Mouse (Mus musculus) limb, embryonic 15.5 days (tissue): Measurements from ENCODE around the gene Prdx5. TPM values are rescaled to one million over a fixed set of nuclear protein-coding genes. Genes with fewer than 3 reads are reported as not detected.

ENCODE experiments used
- ATAC-seq: fragments of 200-750 bp; cut with Nextera tagmentation; 2 replicates; pipeline ENCODE4 v1.8.0; 2017; ENCODE audit warnings: low read depth, moderate TSS enrichment; ENCODE audit not compliant: insufficient number of reproducible peaks, low FRiP score, low TSS enrichment
- H3K27ac ChIP-seq: fragments of 300-500 bp; sonication (generic); 2 replicates; pipeline ENCODE4 v1.5.1; 2015; ENCODE audit warnings: moderate library complexity, mild to moderate bottlenecking, inconsistent platforms
- H3K27me3 ChIP-seq: fragments of 300-500 bp; sonication (generic); 2 replicates; pipeline ENCODE4 v1.6.1; 2015; ENCODE audit warnings: inconsistent platforms
- H3K36me3 ChIP-seq: fragments of 300-500 bp; sonication (generic); 2 replicates; pipeline ENCODE4 v1.6.1; 2015; ENCODE audit warnings: inconsistent platforms
- H3K4me1 ChIP-seq: fragments of 300-500 bp; sonication (generic); 2 replicates; pipeline ENCODE4 v1.6.1; 2015; ENCODE audit warnings: inconsistent platforms
- H3K4me2 ChIP-seq: fragments of 300-500 bp; sonication (generic); 2 replicates; pipeline ENCODE4 v1.6.1; 2015; ENCODE audit warnings: mild to moderate bottlenecking, inconsistent platforms
- H3K4me3 ChIP-seq: fragments of 300-500 bp; sonication (generic); 2 replicates; pipeline ENCODE4 v1.5.1; 2015; ENCODE audit warnings: mild to moderate bottlenecking, inconsistent platforms
- H3K9ac ChIP-seq: fragments of 300-500 bp; sonication (generic); 2 replicates; pipeline ENCODE4 v1.6.1; 2015; ENCODE audit warnings: inconsistent platforms
- H3K9me3 ChIP-seq: fragments of 300-500 bp; sonication (generic); 2 replicates; pipeline ENCODE4 v1.6.1; 2016; ENCODE audit warnings: inconsistent platforms
- WGBS: fragments of 180-500 bp; shearing (Covaris S2); methylation state at CpG from one replicate; pipeline ENCODE4 v1.1.7; 2015; 5-methylcytosine and 5-hydroxymethylcytosine counted together
- polyA plus RNA-seq: library from polyadenylated mRNA; unstranded; fragments of >200 nt; fragmentation: Nextera tagmentation; extraction: Ambion mirVana; gene quantifications from 2 replicates; pipeline ENCODE4 v1.2.1, GENCODE M21; 2015

The Prdx5 gene
- polyA plus RNA-seq, 1 experiment from 2014 or later, result 349 TPM

DNA sequence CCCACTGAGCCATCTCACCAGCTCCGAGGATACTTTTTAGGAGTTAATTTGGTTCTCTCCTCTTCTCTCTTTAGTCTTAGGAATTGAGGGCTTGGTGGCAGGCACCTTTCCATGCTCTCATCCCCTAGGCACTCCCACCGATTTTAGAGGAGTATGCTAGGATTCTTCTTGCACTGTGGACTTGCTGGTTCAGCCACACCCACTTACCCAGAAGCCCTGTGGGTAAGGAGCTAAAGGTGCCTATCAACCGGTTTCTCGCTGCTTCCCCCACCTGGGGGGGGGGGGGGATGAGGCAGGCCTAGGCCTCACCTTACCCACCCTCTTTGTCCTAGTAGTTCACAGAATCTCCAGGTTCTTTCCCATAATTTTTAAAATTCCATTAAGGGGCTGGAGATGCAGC, 37.8 kb upstream of the Prdx5 start:
- no peak overlapping the region for H3K4me3 ChIP-seq
- peaks cover 20% of the 10 kb centered on the region; the same call in 1 of the 2 replicates for H3K36me3 ChIP-seq
- H3K4me1 ChIP-seq, result peaks cover 22% of the 10 kb centered on the region
- no peak overlapping the region for H3K4me2 ChIP-seq
- ATAC-seq, result no peak
- no peaks in the 10 kb centered on the region for H3K9me3 ChIP-seq
- WGBS, result 33% methylated on average over 4 of the region's 4 CpGs
- no peaks in the 10 kb centered on the region for H3K27me3 ChIP-seq
- no peak overlapping the region for H3K27ac ChIP-seq
- no peak overlapping the region for H3K9ac ChIP-seq

DNA sequence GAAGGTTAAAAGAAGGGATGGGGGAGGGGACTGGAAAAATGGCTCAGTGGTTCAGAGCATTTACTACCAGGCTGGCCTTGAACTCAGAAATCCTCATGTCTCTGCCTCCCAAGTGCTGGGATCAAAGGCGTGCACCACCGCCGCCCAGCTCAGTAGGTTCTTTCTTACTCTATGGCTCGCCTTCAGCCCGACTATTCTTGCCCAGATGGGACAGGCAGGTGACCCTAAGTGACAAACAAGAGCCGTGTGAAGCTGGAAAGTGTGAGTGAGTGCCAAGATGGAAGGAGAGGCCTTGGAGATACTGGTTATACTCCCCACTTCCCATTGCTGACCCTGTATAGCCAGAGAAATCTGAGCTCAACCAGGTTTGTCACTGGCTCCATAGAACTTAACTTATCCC, 33.8 kb upstream of the Prdx5 start:
- Histone ChIP-seq H3K9ac (no peak overlapping the region), H3K9me3 (no peaks in the 10 kb centered on the region), H3K4me2 (no peak overlapping the region), H3K4me1 (peaks cover 26% of the 10 kb centered on the region), H3K27me3 (no peaks in the 10 kb centered on the region), H3K27ac (no peak overlapping the region), H3K36me3 (peaks cover 20% of the 10 kb centered on the region; the same call in 1 of the 2 replicates), H3K4me3 (no peak overlapping the region)
- ATAC-seq, result no peak
- WGBS, result 87% methylated on average over 6 of the region's 6 CpGs

- H3K27me3 ChIP-seq, result no peaks in the 10 kb centered on the region
- H3K4me1 ChIP-seq, result peaks cover 26% of the 10 kb centered on the region
- H3K4me3 ChIP-seq, result peak overlapping the region; percentile 91
- H3K9me3 ChIP-seq, result no peaks in the 10 kb centered on the region
- WGBS, result 29% methylated on average over 5 of the region's 5 CpGs
- H3K27ac ChIP-seq, result peak overlapping the region; percentile 97
- peak overlapping the region; percentile 96 for H3K4me2 ChIP-seq
- no peak for ATAC-seq
- H3K36me3 ChIP-seq, result peaks cover 17% of the 10 kb centered on the region; the same call in 1 of the 2 replicates
- peak overlapping the region; percentile 97 for H3K9ac ChIP-seq
These were observed 32.9 kb upstream of the Prdx5 start for GRCm38 (mm10) chr19:6942764-6943163.

GRCm38 (mm10) chr19:6942249-6942691, 32.4 kb upstream of the Prdx5 start, which contains the start of gene Gpr137:
TSS of gene Gpr137 (minus strand) at chr19:6942480.
- peak within 1 kb of the TSS; percentile 96 for H3K4me2 ChIP-seq
- H3K27me3 ChIP-seq, result no peaks in the 10 kb centered on the region
- WGBS, result under 1% methylated on average over 27 of the region's 27 CpGs
- peaks cover 26% of the 10 kb centered on the region for H3K4me1 ChIP-seq
- peak; percentile 85 for ATAC-seq
- peak within 1 kb of the TSS; percentile 97 for H3K9ac ChIP-seq
- H3K9me3 ChIP-seq, result no peaks in the 10 kb centered on the region
- H3K4me3 ChIP-seq, result peak within 1 kb of the TSS; percentile 91
- H3K27ac ChIP-seq, result peak within 1 kb of the TSS; percentile 97
- peaks cover 17% of the 10 kb centered on the region; the same call in 1 of the 2 replicates for H3K36me3 ChIP-seq

DNA sequence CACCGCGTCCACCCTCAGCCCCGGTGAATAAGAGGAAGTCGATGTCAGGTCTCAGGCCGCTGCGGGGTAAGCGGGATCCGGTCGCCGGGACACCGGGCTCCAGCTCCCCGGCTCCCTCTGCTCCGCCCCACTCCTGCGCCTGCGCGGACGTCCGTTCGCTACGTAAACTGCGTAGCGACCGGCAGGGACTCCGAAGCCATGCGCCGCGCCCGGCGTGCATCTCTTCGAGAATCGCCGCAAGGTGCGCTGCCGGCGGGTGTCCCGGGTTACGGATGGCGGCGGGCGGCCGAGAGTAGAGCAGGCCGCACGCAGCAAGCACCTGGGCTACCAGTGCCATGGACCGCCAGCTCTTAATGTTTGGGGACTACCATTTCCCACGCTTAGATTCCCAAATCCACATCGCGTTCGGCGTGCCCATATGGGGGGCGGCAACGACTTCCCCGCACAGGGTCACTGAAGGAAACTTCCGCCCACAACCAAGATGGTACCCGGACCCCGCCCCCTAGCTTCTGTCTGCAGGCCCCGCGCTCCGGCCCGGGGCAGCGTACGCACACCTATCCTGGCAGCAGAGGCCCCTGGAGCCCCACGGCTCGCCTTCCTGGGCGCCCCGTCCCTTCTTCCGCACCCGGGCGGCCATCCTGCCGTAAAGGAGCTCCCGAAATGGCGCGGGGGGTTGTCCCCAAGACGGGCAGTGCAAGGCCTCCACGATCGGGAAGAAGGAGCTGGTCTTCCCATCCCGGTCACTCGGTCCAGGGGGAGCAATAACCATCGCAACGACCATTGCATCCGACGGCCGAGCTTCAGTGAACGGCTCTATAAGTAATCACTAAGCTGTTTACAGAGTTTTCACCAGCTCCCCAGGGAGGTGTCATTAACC, 31.7 kb upstream of the Prdx5 start, which contains the start of gene Bad:
Bad (plus strand) TSS at position 490 of the 877 bp plus-strand sequence.
- H3K9ac ChIP-seq, result peak within 1 kb of the TSS; percentile 97
- peaks cover 26% of the 10 kb centered on the region for H3K4me1 ChIP-seq
- peak within 1 kb of the TSS; percentile 96 for H3K4me2 ChIP-seq
- H3K27ac ChIP-seq, result peak within 1 kb of the TSS; percentile 97
- peak; percentile 77 for ATAC-seq
- H3K27me3 ChIP-seq, result no peaks in the 10 kb centered on the region
- H3K36me3 ChIP-seq, result peaks cover 12% of the 10 kb centered on the region; the same call in 1 of the 2 replicates
- under 1% methylated on average over 82 of the region's 83 CpGs for WGBS
- peak within 1 kb of the TSS; percentile 91 for H3K4me3 ChIP-seq
- no peaks in the 10 kb centered on the region for H3K9me3 ChIP-seq

DNA sequence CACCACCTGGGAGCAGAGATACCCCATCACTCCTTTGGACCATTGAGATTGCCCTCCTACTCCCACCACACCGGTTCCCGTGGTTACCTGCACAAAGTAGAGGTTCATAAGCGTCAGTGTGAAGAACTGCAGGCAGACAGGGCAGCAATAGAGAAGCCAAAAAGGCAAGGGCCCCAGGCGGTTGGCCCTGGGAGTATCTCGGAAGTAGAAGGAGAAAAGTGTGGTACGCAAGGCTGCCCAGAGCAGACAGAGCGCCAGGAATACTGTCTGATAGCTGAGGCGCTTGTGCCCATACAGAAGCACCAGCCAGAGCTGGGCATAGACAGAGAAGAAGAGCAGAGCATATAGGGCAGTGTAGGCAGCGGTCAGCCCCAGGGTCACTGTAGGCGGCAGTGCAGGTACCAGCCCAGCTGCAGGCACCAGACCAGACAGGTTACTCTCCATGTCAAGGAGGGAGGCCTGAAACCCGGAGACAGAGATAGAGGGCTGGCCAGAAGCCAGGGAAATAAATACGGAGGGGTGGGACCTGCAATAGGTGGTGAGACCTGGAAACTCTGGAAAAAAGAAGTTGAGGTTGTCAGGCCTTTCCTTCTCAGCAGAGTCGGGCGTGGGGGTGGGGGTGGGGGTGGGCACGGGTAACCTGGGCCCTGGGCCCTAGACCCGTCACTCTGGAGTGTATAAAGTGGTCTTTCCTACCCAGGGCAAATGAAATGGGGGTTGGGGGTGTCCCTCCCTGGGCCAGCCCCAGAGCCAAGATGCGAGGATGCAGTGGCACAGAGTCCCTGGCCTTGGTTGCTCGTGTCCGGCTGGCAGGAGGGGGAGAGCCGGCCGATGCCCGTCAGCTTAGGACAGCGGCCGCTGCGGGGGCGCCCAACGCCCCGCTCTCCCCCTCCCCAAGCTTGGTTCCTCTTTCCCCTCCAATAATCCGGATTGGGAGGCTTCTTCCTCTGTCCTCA, 30.8 kb upstream of the Prdx5 start:
- ATAC-seq, result no peak
- WGBS, result 21% methylated on average over 28 of the region's 29 CpGs

DNA sequence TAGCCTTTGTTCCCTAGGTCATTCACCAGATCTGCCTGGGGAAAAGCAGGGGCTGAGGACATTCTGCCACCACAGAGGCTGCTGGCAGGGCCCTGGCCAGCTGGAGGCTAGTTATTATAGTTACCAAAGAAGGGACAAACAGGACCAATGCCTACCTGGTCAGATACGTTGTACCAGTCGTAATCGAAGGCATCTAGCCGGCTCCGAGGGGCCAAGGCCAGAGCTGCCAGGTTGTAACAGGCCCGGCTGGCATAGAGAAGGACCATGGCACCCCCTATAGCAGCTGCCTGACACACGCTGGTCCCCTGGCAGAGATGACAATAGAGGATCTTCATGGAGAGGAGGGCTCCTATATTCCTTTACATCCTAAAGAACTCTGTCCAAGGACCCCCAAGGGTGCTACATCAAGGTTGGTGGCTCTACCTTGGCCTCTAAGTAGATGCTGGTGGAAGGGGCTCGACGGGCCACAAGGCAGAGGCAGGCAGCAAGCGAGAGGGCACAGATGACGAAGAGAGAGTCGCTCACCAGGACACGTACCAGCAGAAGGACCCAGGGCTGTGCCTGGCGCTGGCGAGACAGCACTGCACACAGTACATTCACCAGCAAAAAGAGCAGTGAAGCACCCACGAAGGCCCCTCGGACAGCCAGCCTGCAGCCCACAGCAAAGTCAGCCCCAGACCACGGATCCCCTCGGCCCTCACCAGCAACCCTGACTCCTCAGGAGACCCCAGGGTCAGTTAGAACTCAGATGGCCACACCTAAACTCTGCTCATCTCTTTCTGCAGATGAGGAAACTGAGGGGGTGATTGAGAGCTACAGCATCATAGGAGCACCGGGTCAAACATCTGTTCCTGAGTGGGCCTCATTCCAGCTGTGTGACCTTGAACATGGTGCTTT, 29.4 kb upstream of the Prdx5 start:
- Histone ChIP-seq H3K4me3 (no peak overlapping the region), H3K9me3 (no peaks in the 10 kb centered on the region), H3K36me3 (no peaks in the 10 kb centered on the region), H3K27me3 (peaks cover 21% of the 10 kb centered on the region), H3K27ac (no peak overlapping the region), H3K4me2 (no peak overlapping the region), H3K9ac (no peak overlapping the region), H3K4me1 (peaks cover 27% of the 10 kb centered on the region)
- 89% methylated on average over 20 of the region's 20 CpGs for WGBS
- no peak for ATAC-seq

More for the DNA sequence above, 30.8 kb upstream of the Prdx5 start:
- H3K9me3 ChIP-seq, result no peaks in the 10 kb centered on the region
- peaks cover 26% of the 10 kb centered on the region for H3K4me1 ChIP-seq
- peak overlapping the region; percentile 59; the same call in 1 of the 2 replicates for H3K27ac ChIP-seq
- H3K9ac ChIP-seq, result peak overlapping the region; percentile 97
- H3K27me3 ChIP-seq, result peaks cover 8% of the 10 kb centered on the region
- peak overlapping the region; percentile 96 for H3K4me2 ChIP-seq
- H3K4me3 ChIP-seq, result peak overlapping the region; percentile 91
- peaks cover 5% of the 10 kb centered on the region; the same call in 1 of the 2 replicates for H3K36me3 ChIP-seq

DNA sequence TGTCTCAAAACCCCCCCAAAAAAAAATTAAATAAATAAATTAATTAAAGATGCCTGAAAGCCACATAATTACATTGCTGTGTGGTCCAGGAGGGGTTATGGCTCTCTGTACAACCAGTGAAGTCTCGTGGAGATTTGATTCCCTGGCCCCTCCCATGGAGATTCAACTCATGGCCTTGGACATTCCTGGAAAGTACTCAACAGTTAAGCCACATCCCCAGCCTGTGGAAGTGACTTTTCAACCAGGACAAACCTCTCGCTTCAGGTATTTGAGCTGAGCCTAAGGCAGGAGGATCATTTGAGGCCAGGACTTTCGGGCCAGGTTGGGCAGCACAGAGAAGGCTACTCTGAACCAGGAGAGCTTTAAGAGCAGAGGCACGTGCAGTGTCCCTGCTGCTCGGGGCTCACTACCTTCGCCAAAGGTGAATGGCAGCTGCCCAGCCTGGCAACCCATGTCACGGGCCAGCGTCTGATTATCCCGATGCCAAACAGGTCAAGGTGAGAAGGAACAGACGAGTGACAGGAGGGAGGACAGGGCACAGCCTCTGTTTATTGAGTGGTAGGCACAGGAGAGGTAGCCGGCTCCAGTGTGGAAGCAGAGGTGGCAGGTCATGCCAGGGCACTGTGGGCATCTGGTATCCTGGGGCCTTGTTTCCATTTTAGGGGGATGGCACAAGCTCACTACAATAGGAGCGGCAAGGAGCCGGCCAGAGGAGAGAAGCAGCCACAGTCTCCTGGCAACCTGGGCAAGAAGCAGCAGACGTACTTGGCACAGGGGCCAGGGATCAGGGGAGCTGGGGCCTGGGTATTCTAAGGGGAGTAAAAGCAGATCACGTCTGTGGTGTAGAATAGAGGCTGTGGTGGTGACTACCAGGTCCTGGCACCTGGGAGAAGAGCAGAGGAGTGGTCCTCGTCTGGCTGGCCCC, 27.9 kb upstream of the Prdx5 start:
- Histone ChIP-seq H3K36me3 (no peaks in the 10 kb centered on the region), H3K9ac (no peak overlapping the region), H3K27me3 (peaks cover 36% of the 10 kb centered on the region), H3K4me2 (no peak overlapping the region), H3K4me1 (peaks cover 32% of the 10 kb centered on the region), H3K27ac (no peak overlapping the region), H3K4me3 (no peak overlapping the region), H3K9me3 (no peaks in the 10 kb centered on the region)
- WGBS, result 79% methylated on average over 16 of the region's 16 CpGs
- ATAC-seq, result no peak

DNA sequence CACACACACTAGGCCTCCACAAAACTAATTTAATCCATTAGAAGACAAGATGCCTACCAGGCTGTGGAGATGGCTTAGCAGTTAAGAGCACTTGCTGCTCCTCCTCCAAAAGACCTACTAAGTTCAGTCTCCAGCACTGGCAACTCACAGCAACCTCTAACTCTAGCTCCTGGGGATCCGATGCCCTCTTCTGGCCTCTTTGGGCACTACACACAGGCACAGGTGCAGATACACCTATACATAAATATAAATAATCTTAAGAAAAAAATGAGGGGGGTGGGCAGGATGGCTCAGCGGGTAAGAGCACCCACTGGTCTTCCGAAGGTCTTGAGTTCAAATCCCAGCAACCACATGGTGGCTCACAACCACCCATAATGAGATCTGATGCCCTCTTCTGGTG, 26.4 kb upstream of the Prdx5 start:
- WGBS, result 24% methylated on average over 3 of the region's 3 CpGs
- Histone ChIP-seq H3K4me3 (no peak overlapping the region), H3K4me2 (no peak overlapping the region), H3K9ac (no peak overlapping the region), H3K4me1 (peaks cover 29% of the 10 kb centered on the region), H3K36me3 (no peaks in the 10 kb centered on the region), H3K27me3 (peaks cover 52% of the 10 kb centered on the region), H3K9me3 (no peaks in the 10 kb centered on the region), H3K27ac (no peak overlapping the region)
- no peak for ATAC-seq
